ENCODE assay signal across 26 mouse cellular contexts in the genomic region with DNA sequence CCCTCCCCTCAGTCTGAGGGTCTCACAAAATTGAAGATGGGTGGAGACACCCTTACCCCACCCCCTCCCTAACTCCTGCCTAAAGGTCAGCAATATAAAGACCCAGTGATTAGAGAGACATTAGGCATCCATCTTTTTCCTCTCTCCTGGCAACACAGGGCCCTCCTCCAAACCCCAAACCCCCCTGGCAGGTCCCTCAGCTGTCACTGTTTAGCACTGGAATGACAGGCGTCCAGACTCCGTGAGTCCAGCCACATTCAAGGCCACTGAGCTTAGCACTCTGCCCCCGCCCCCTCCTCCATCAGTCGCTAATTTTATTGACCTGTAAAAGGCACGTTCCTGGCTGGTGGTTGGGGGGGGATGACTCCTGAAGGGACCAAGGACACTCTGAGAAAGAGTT. TPM values are rescaled to one million over a fixed set of nuclear protein-coding genes. Genes with fewer than 3 reads are reported as not detected.
DNase-seq lines count a peak whose midpoint lies in the region; ATAC-seq lines count a peak whose summit lies in the region.
"Had no signal": no experiment of that assay in that cellular context is flagged by ENCODE, and none has a peak within 500 bp of the region (broad histone marks: within the 10 kb centered on the region; RNA-seq: fewer than 3 reads in every experiment).

No protein-coding gene starts in this region.

- peak; percentile 85 for DNase-seq in midbrain, embryonic 11.5 days (ENCODE audit: low spot score, missing footprints)
- DNase-seq in thymus, postnatal 4 days = peak; percentile 5
- no peak for DNase-seq in thymus, postnatal 0 days (ENCODE audit: low spot score)
- DNase-seq: adrenal gland, adult 8-10 months; adrenal gland, postnatal 14 days; adrenal gland, postnatal 36 days; B cell, adult 2 months; cerebellum, adult 11-12 months; cerebellum, adult 2 months; cerebellum, adult 9-10 months; cerebellum, postnatal 10 days; cerebellum, postnatal 25 days had no signal

- no peaks in the 10 kb centered on the region for H3K36me3 ChIP-seq in hindbrain, embryonic 12.5 days
- H3K36me3 ChIP-seq in hindbrain, embryonic 13.5 days = no peaks in the 10 kb centered on the region
- H3K36me3 ChIP-seq in midbrain, embryonic 11.5 days (ENCODE audit: control insufficient read depth, insufficient read depth, low read length) = no peaks in the 10 kb centered on the region
- no peaks in the 10 kb centered on the region for H3K36me3 ChIP-seq in midbrain, embryonic 15.5 days (replicated peaks)
- H3K36me3 ChIP-seq: embryonic facial prominence, embryonic 10.5 days; embryonic facial prominence, embryonic 12.5 days; forebrain, embryonic 15.5 days had no signal

- H3K9me3 ChIP-seq in hindbrain, embryonic 12.5 days (replicated peaks) = no peaks in the 10 kb centered on the region
- no peaks in the 10 kb centered on the region for H3K9me3 ChIP-seq in hindbrain, embryonic 13.5 days
- H3K9me3 ChIP-seq in midbrain, embryonic 11.5 days (ENCODE audit: control insufficient read depth, low read length) = no peaks in the 10 kb centered on the region
- no peaks in the 10 kb centered on the region for H3K9me3 ChIP-seq in midbrain, embryonic 15.5 days
- H3K9me3 ChIP-seq: embryonic facial prominence, embryonic 10.5 days; embryonic facial prominence, embryonic 12.5 days; forebrain, embryonic 13.5 days; forebrain, embryonic 15.5 days; G1E had no signal

- H3K27me3 ChIP-seq in hindbrain, embryonic 12.5 days = peaks cover 34% of the 10 kb centered on the region
- peaks cover 41% of the 10 kb centered on the region for H3K27me3 ChIP-seq in hindbrain, embryonic 13.5 days
- H3K27me3 ChIP-seq in midbrain, embryonic 11.5 days (ENCODE audit: control insufficient read depth, insufficient read depth, low read length) = peaks cover 14% of the 10 kb centered on the region
- H3K27me3 ChIP-seq in midbrain, embryonic 15.5 days (replicated peaks) = peaks cover 26% of the 10 kb centered on the region
- H3K27me3 ChIP-seq: CH12.LX had no signal

- H3K9ac ChIP-seq in hindbrain, embryonic 12.5 days = 0 out of 2 replicates have a peak overlapping the region, but pooled peaks have one; percentile 0
- H3K9ac ChIP-seq in hindbrain, embryonic 13.5 days = no peak overlapping the region
- no peak overlapping the region for H3K9ac ChIP-seq in midbrain, embryonic 11.5 days (ENCODE audit: low read length)
- H3K9ac ChIP-seq in midbrain, embryonic 15.5 days = no peak overlapping the region
- H3K9ac ChIP-seq: embryonic facial prominence, embryonic 12.5 days; forebrain, embryonic 13.5 days; forebrain, embryonic 15.5 days had no signal

- WGBS in hindbrain, embryonic 12.5 days = 25% methylated on average over 5 of the region's 5 CpGs
- WGBS in hindbrain, embryonic 13.5 days = 33% methylated on average over 5 of the region's 5 CpGs
- 29% methylated on average over 5 of the region's 5 CpGs for WGBS in midbrain, embryonic 11.5 days
- WGBS in midbrain, embryonic 15.5 days = 22% methylated on average over 5 of the region's 5 CpGs

- ATAC-seq in hindbrain, embryonic 12.5 days (ENCODE audit: low FRiP score) = no peak
- no peak for ATAC-seq in hindbrain, embryonic 13.5 days (ENCODE audit: low FRiP score)
- no peak for ATAC-seq in midbrain, embryonic 11.5 days (ENCODE audit: low FRiP score)
- ATAC-seq in midbrain, embryonic 15.5 days (replicated peaks) = no peak
- ATAC-seq: activated CD4-positive, CD25-positive, alpha-beta regulatory T cell, adult 4 months; CD4-positive, CD25-positive, alpha-beta regulatory T cell, adult 4 months; forebrain, embryonic 13.5 days; forebrain, embryonic 15.5 days; Patski had no signal

- no peak overlapping the region for H3K27ac ChIP-seq in hindbrain, embryonic 12.5 days
- H3K27ac ChIP-seq in hindbrain, embryonic 13.5 days = no peak overlapping the region
- H3K27ac ChIP-seq in midbrain, embryonic 11.5 days (ENCODE audit: low read depth, low read length) = no peak overlapping the region
- H3K27ac ChIP-seq in midbrain, embryonic 15.5 days = no peak overlapping the region
- H3K27ac ChIP-seq: embryonic facial prominence, embryonic 10.5 days; embryonic facial prominence, embryonic 12.5 days; forebrain, embryonic 13.5 days; forebrain, embryonic 15.5 days had no signal

- peaks cover 14% of the 10 kb centered on the region for H3K4me1 ChIP-seq in hindbrain, embryonic 12.5 days
- peaks cover 18% of the 10 kb centered on the region for H3K4me1 ChIP-seq in hindbrain, embryonic 13.5 days (replicated peaks)
- peaks cover 7% of the 10 kb centered on the region; the same call in 1 of the 2 replicates for H3K4me1 ChIP-seq in midbrain, embryonic 11.5 days (ENCODE audit: control insufficient read depth, insufficient read depth, low read length)
- peaks cover 9% of the 10 kb centered on the region for H3K4me1 ChIP-seq in midbrain, embryonic 15.5 days

- H3K4me2 ChIP-seq in hindbrain, embryonic 12.5 days (replicated peaks) = no peak overlapping the region
- no peak overlapping the region for H3K4me2 ChIP-seq in hindbrain, embryonic 13.5 days
- no peak overlapping the region for H3K4me2 ChIP-seq in midbrain, embryonic 11.5 days
- no peak overlapping the region for H3K4me2 ChIP-seq in midbrain, embryonic 15.5 days

- H3K4me3 ChIP-seq in hindbrain, embryonic 12.5 days = no peak overlapping the region
- no peak overlapping the region for H3K4me3 ChIP-seq in hindbrain, embryonic 13.5 days
- no peak overlapping the region for H3K4me3 ChIP-seq in midbrain, embryonic 11.5 days (ENCODE audit: low read depth, low read length)
- no peak overlapping the region for H3K4me3 ChIP-seq in midbrain, embryonic 15.5 days
- H3K4me3 ChIP-seq: forebrain, embryonic 15.5 days had no signal

RNA-seq across cellular contexts. Expression of a gene that starts 0.9 kb away (rescaled TPM):
- polyA plus RNA-seq in hindbrain, embryonic 12.5 days (2016; fragmentation: Nextera tagmentation; extraction: Ambion mirVana) = 0.53 and 0.74 TPM in 2 replicates
- polyA plus RNA-seq in hindbrain, embryonic 13.5 days (2015; fragmentation: Nextera tagmentation; extraction: Ambion mirVana) = 0.13 and 0.40 TPM in 2 replicates
- 0.72 TPM in 1 of 2 replicates, not detected in the other for polyA plus RNA-seq in midbrain, embryonic 11.5 days (2014; fragmentation: Nextera tagmentation; extraction: Ambion mirVana)
- polyA plus RNA-seq in midbrain, embryonic 15.5 days (2015; fragmentation: Nextera tagmentation; extraction: Ambion mirVana) = 0.70 and 0.99 TPM in 2 replicates
- polyA plus RNA-seq in thymus, postnatal 0 days (2015; fragmentation: Nextera tagmentation; extraction: Ambion mirVana) = 0.12 TPM in 1 of 2 replicates, not detected in the other
- polyA plus RNA-seq: forebrain, embryonic 11.5 days; G1E; Patski had no signal

RNA-seq across cellular contexts. Expression of a gene that starts 10.9 kb away (rescaled TPM):
- 1.4 and 2.7 TPM in 2 replicates for polyA plus RNA-seq in hindbrain, embryonic 12.5 days (2016; fragmentation: Nextera tagmentation; extraction: Ambion mirVana)
- polyA plus RNA-seq in hindbrain, embryonic 13.5 days (2015; fragmentation: Nextera tagmentation; extraction: Ambion mirVana) = 2.7 and 3.0 TPM in 2 replicates
- polyA plus RNA-seq in midbrain, embryonic 11.5 days (2014; fragmentation: Nextera tagmentation; extraction: Ambion mirVana) = 2.0 and 2.1 TPM in 2 replicates
- polyA plus RNA-seq in midbrain, embryonic 15.5 days (2015; fragmentation: Nextera tagmentation; extraction: Ambion mirVana) = 3.5 TPM in 2 replicates
- 10.2 and 10.7 TPM in 2 replicates for polyA plus RNA-seq in thymus, postnatal 0 days (2015; fragmentation: Nextera tagmentation; extraction: Ambion mirVana)

RNA-seq across cellular contexts. Expression of a gene that starts 19.1 kb away (rescaled TPM):
- polyA plus RNA-seq in hindbrain, embryonic 12.5 days (2016; fragmentation: Nextera tagmentation; extraction: Ambion mirVana) = 61.4 and 61.8 TPM in 2 replicates
- polyA plus RNA-seq in hindbrain, embryonic 13.5 days (2015; fragmentation: Nextera tagmentation; extraction: Ambion mirVana) = 47.4 and 48.0 TPM in 2 replicates
- polyA plus RNA-seq in midbrain, embryonic 11.5 days (2014; fragmentation: Nextera tagmentation; extraction: Ambion mirVana) = 44.4 and 57.2 TPM in 2 replicates
- 67.2 and 70.2 TPM in 2 replicates for polyA plus RNA-seq in midbrain, embryonic 15.5 days (2015; fragmentation: Nextera tagmentation; extraction: Ambion mirVana)
- 33.2 and 39.3 TPM in 2 replicates for polyA plus RNA-seq in thymus, postnatal 0 days (2015; fragmentation: Nextera tagmentation; extraction: Ambion mirVana)

RNA-seq across cellular contexts. Expression of a gene that starts 20.5 kb away (rescaled TPM):
- polyA plus RNA-seq in hindbrain, embryonic 12.5 days (2016; fragmentation: Nextera tagmentation; extraction: Ambion mirVana) = 0.35 and 0.38 TPM in 2 replicates
- polyA plus RNA-seq in hindbrain, embryonic 13.5 days (2015; fragmentation: Nextera tagmentation; extraction: Ambion mirVana) = 0.43 TPM in 1 of 2 replicates, not detected in the other
- polyA plus RNA-seq in midbrain, embryonic 11.5 days (2014; fragmentation: Nextera tagmentation; extraction: Ambion mirVana) = 0.47 and 0.52 TPM in 2 replicates
- not detected in 2 replicates for polyA plus RNA-seq in midbrain, embryonic 15.5 days (2015; fragmentation: Nextera tagmentation; extraction: Ambion mirVana)
- polyA plus RNA-seq in thymus, postnatal 0 days (2015; fragmentation: Nextera tagmentation; extraction: Ambion mirVana) = 0.18 TPM in 1 of 2 replicates, not detected in the other
- polyA plus RNA-seq: cerebellum, adult 2 months; embryonic facial prominence, embryonic 12.5 days; embryonic facial prominence, embryonic 14.5 days; forebrain, embryonic 13.5 days had no signal

RNA-seq across cellular contexts. Expression of a gene that starts 44.9 kb away (rescaled TPM):
- 17.7 and 19.9 TPM in 2 replicates for polyA plus RNA-seq in hindbrain, embryonic 12.5 days (2016; fragmentation: Nextera tagmentation; extraction: Ambion mirVana)
- 28.2 and 29.0 TPM in 2 replicates for polyA plus RNA-seq in hindbrain, embryonic 13.5 days (2015; fragmentation: Nextera tagmentation; extraction: Ambion mirVana)
- polyA plus RNA-seq in midbrain, embryonic 11.5 days (2014; fragmentation: Nextera tagmentation; extraction: Ambion mirVana) = 83.6 and 85.0 TPM in 2 replicates
- 39.3 and 40.9 TPM in 2 replicates for polyA plus RNA-seq in midbrain, embryonic 15.5 days (2015; fragmentation: Nextera tagmentation; extraction: Ambion mirVana)
- 35.8 and 38.6 TPM in 2 replicates for polyA plus RNA-seq in thymus, postnatal 0 days (2015; fragmentation: Nextera tagmentation; extraction: Ambion mirVana)
